Mouse (Mus musculus) kidney, adult 2 months (tissue): ENCODE data around the gene Helz2.

Experiments
- CTCF ChIP-seq: fragments of 200-500 bp; conservative IDR thresholded peaks from 2 replicates; pipeline ENCODE4 v1.5.1; 2011; ENCODE audit warnings: low read depth, mild to moderate bottlenecking, control low read depth, low read length, moderate library complexity, mixed read lengths; ENCODE audit not compliant: insufficient read depth, insufficient read length
- POLR2A ChIP-seq: fragments of 200-500 bp; IDR thresholded peaks from one replicate; pipeline ENCODE4 v1.6.1; 2011; ENCODE audit warnings: low read depth, low read length, control low read depth

DNA sequence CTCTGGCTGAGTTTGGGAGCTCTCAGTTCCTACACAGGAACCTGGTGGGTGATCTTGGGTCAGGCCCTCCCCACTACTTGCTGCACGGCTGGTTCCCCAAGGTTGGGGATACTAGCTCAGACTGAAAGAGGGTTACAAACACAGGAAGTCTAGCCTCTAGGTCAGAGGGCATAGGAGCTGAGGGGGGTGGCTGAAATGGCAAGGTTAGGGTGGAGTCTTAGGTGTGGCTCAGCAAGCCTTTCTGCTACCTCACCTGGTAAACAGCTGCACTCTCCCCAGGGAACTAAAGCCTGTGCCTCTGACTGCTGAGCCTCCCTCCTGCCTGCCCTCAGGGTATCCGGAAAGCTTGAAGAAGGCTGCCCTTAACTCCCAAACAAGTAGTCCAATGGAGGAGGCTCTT, 53.1 kb downstream of the Helz2 start:
- no peak for TF ChIP-seq POLR2A
- TF ChIP-seq CTCF = no peak
